Mouse (Mus musculus): ENCODE results near the gene Olfr26. TPM values are rescaled to one million over a fixed set of nuclear protein-coding genes. Genes with fewer than 3 reads are reported as not detected.

Gene Olfr26
- polyA plus RNA-seq, 1 experiment from 2014 or later, result not detected

Other genes with a start within 250 kb of the Olfr26 start
- gene Olfr914, start 250.0 kb upstream of the Olfr26 start, polyA plus RNA-seq (2014; fragmentation: Nextera tagmentation; extraction: Ambion mirVana), result not detected in 2 replicates
- gene Olfr916, start 195.2 kb upstream of the Olfr26 start, polyA plus RNA-seq (2014; fragmentation: Nextera tagmentation; extraction: Ambion mirVana), result not detected in 2 replicates
- not detected in 2 replicates for gene Olfr917, start 189.2 kb upstream of the Olfr26 start, polyA plus RNA-seq (2014; fragmentation: Nextera tagmentation; extraction: Ambion mirVana)
- not detected in 2 replicates for gene Olfr918, start 180.5 kb upstream of the Olfr26 start, polyA plus RNA-seq (2014; fragmentation: Nextera tagmentation; extraction: Ambion mirVana)
- not detected in 2 replicates for gene Olfr919, start 151.4 kb upstream of the Olfr26 start, polyA plus RNA-seq (2014; fragmentation: Nextera tagmentation; extraction: Ambion mirVana)
- gene Vwa5a, start 136.8 kb upstream of the Olfr26 start, polyA plus RNA-seq (2014; fragmentation: Nextera tagmentation; extraction: Ambion mirVana), result 25.4 and 26.3 TPM in 2 replicates
- 0.08 and 0.17 TPM in 2 replicates for gene Olfr920, start 102.8 kb upstream of the Olfr26 start, polyA plus RNA-seq (2014; fragmentation: Nextera tagmentation; extraction: Ambion mirVana)
- gene Olfr921, start 82.0 kb upstream of the Olfr26 start, polyA plus RNA-seq (2014; fragmentation: Nextera tagmentation; extraction: Ambion mirVana), result not detected in 2 replicates
- gene Olfr922, start 40.4 kb upstream of the Olfr26 start, polyA plus RNA-seq (2014; fragmentation: Nextera tagmentation; extraction: Ambion mirVana), result not detected in 2 replicates
- gene Olfr923, start 28.5 kb upstream of the Olfr26 start, polyA plus RNA-seq (2014; fragmentation: Nextera tagmentation; extraction: Ambion mirVana), result not detected in 2 replicates
- not detected in 2 replicates for gene Olfr924, start 10.6 kb upstream of the Olfr26 start, polyA plus RNA-seq (2014; fragmentation: Nextera tagmentation; extraction: Ambion mirVana)
- not detected in 2 replicates for gene Olfr926, start 22.1 kb downstream of the Olfr26 start, polyA plus RNA-seq (2014; fragmentation: Nextera tagmentation; extraction: Ambion mirVana)
- gene Olfr930, start 74.7 kb downstream of the Olfr26 start, polyA plus RNA-seq (2014; fragmentation: Nextera tagmentation; extraction: Ambion mirVana), result not detected in 2 replicates
- gene Olfr933, start 117.3 kb downstream of the Olfr26 start, polyA plus RNA-seq (2014; fragmentation: Nextera tagmentation; extraction: Ambion mirVana), result not detected in 2 replicates
- not detected in 2 replicates for gene Olfr934, start 133.3 kb downstream of the Olfr26 start, polyA plus RNA-seq (2014; fragmentation: Nextera tagmentation; extraction: Ambion mirVana)
- gene Olfr935, start 144.6 kb downstream of the Olfr26 start, polyA plus RNA-seq (2014; fragmentation: Nextera tagmentation; extraction: Ambion mirVana), result not detected in 2 replicates
- gene Olfr146, start 168.3 kb downstream of the Olfr26 start, polyA plus RNA-seq (2014; fragmentation: Nextera tagmentation; extraction: Ambion mirVana), result not detected in 2 replicates
- not detected in 2 replicates for gene Olfr937, start 209.9 kb downstream of the Olfr26 start, polyA plus RNA-seq (2014; fragmentation: Nextera tagmentation; extraction: Ambion mirVana)
- not detected in 2 replicates for gene Olfr938, start 223.8 kb downstream of the Olfr26 start, polyA plus RNA-seq (2014; fragmentation: Nextera tagmentation; extraction: Ambion mirVana)

All from stomach, embryonic 14.5 days (tissue).